Mouse (Mus musculus): ENCODE measurements at regions not wholly inside any gene's neighbourhood (a gene's known extent, or its start where the extent isn't known, plus 50 kb on each side); places are given as distances from the start of the nearest gene placed in this dataset.

DNA sequence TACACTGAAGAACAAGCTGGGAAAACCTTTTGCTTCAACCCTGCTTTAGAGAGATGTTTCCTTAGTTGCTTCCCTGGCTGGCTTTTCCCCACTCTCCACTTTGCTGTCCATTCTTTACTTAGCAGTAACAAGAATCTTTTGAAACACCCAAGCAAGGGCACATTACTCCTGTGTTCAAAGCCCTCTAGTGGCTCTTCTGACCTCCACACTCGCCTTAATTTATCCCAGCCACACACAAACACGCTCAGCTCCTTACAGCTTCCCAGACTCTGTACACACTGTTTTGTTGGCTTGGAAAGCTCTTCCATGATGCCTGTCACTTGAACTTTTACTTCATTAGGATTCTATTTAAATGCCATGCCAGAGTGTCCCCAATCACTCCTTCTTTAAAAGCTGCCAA lies 97.3 kb upstream of the Col8a1 start:
- TF ChIP-seq POLR2A (IDR thresholded peaks at IDR 0.05; ENCODE audit: low read depth, low read length) (no peak), CTCF (IDR thresholded peaks at IDR 0.05; ENCODE audit: borderline replicate concordance, insufficient read depth, low read length) (no peak)

All from embryonic fibroblast, embryonic 13.5 days (primary cell).